Mouse (Mus musculus) heart, embryonic 10.5 days (tissue): ENCODE results near the gene Gins2. TPM values are rescaled to one million over a fixed set of nuclear protein-coding genes. Genes with fewer than 3 reads are reported as not detected.

Experiments
- DNase-seq: peaks from one replicate; pipeline ENCODE4 v3.0.0-alpha.2; 2017; ENCODE audit warnings: low spot score
- H3K27ac ChIP-seq: fragments of 300-500 bp; sonication (generic); 2 replicates; pipeline ENCODE4 v1.5.1; 2016; ENCODE audit warnings: mild to moderate bottlenecking
- H3K27me3 ChIP-seq: fragments of 300-500 bp; sonication (generic); 2 replicates; pipeline ENCODE4 v1.6.1; 2016; ENCODE audit warnings: mild to moderate bottlenecking; ENCODE audit not compliant: poor library complexity, insufficient read depth, severe bottlenecking
- H3K36me3 ChIP-seq: fragments of 300-500 bp; sonication (generic); 2 replicates; pipeline ENCODE4 v1.6.1; 2016; ENCODE audit warnings: mild to moderate bottlenecking, moderate library complexity
- H3K4me1 ChIP-seq: fragments of 300-500 bp; sonication (generic); 2 replicates; pipeline ENCODE4 v1.6.1; 2016; ENCODE audit warnings: mild to moderate bottlenecking
- H3K4me3 ChIP-seq: fragments of 300-500 bp; sonication (generic); 2 replicates; pipeline ENCODE4 v1.5.1; 2016; ENCODE audit warnings: mild to moderate bottlenecking, moderate library complexity
- H3K9me3 ChIP-seq: fragments of 300-500 bp; sonication (generic); 2 replicates; pipeline ENCODE4 v1.6.1; 2016; ENCODE audit warnings: mild to moderate bottlenecking, moderate library complexity
- WGBS: fragments of 180-500 bp; shearing (Covaris S2); methylation state at CpG from one replicate; pipeline ENCODE4 v1.1.7; 2016; 5-methylcytosine and 5-hydroxymethylcytosine counted together
- microRNA-seq: library from miRNA; unstranded; fragments of <30 nt; microRNA quantifications from one replicate; pipeline ENCODE4, GENCODE M21; 2017
- polyA plus RNA-seq: library from polyadenylated mRNA; unstranded; fragments of >200 nt; fragmentation: Nextera tagmentation; extraction: Ambion mirVana; gene quantifications from 2 replicates; pipeline ENCODE4 v1.2.1, GENCODE M21; 2016

Gene Gins2
- polyA plus RNA-seq, 1 experiment from 2014 or later, result 125 TPM

DNA sequence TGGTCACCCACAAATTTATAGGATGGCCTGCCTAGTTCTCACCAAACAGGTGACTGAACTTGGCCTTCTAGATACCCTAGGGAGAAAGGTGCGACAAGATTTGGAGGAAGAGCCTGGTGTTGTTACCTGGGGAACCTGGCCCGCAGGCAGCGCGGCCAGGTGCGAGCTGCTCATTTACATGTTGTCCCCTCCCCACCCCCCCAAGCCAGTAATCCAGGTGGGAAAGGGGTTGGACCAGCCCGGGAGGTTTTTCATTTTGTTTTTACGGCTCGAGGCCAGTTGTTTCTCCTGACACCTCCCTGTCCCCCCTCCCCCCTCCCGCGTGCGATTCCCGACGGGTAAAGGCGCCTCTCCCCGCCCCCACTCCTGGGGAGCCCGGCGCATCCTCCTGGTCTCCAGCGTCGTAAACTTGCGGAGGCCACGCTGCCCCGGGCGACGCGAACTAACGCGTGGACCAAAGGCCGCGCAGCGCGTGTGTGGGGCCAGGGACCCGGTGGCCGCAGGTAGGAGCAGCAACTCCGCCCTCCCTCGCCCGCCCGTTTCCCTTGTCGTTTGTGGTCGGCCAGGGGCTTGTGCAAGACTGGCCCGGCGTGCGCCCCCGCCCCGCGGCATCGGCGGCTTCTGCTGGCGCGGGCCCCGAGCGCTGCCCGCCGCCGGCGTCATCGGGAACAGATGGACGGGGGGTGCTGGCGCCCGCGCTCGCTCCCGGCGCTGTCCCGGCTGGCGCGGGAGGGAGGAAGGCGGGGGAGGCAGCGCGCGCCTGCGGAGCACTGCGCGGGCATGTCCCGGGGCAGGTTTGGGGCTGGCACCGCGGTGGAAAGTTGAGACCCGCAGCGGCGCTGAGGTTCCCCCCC, 53.4 kb downstream of the Gins2 start:
- Histone ChIP-seq H3K27me3 (peaks cover 14% of the 10 kb centered on the region; the same call in 1 of the 2 replicates), H3K4me1 (peaks cover 100% of the 10 kb centered on the region), H3K36me3 (no peaks in the 10 kb centered on the region), H3K9me3 (no peaks in the 10 kb centered on the region), H3K27ac (peak overlapping the region; percentile 97), H3K4me3 (peak overlapping the region; percentile 83)
- DNase-seq, result no peak
- under 1% methylated on average over 79 of the region's 79 CpGs for WGBS

DNA sequence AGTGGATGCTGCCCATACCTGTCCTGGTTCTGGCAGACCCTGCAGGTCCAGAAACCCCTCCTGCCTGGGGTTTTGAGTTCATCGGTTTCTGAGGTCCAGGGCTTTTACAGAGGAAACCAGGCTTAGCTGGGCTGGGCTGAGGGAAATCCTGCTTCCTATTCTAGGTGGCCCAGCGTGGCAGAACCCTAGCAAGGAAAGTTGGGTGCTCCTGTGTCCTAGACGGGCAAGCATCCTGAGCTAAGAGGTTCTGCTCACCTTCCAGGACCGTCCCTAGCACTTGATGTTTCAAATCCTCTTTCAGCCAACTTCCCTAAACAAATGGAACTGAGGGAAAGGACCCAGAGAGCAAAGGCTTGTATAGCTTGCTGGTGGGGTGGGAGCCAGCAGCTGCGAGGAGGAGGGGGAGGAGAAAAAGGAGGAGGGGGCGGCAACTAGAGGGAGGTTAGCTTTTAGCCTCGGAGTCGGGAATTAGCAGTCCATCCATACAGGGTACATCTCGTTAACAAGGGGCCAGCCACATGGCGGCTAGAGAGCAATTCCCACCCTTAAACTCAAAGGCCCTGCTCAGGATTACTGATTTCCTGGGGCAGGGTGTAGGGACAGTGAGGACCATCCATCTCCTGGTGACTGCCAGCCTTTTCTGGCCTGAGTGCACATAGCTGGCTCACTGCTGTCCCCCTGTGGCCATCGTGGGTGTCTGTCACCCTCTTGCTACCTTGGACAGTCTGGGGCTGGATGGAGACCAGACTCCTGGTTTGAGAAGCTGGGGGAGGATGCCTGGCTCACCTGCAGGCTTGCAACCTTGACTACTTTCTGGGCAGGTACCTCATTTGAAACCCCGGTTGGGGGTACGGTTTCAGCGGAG, 54.4 kb downstream of the Gins2 start:
- WGBS, result 14% methylated on average over 14 of the region's 14 CpGs
- peak; percentile 96 for DNase-seq
- H3K4me3 ChIP-seq, result peak overlapping the region; percentile 83; the same call in 1 of the 2 replicates
- H3K27me3 ChIP-seq, result peaks cover 14% of the 10 kb centered on the region; the same call in 1 of the 2 replicates
- H3K36me3 ChIP-seq, result no peaks in the 10 kb centered on the region
- peak overlapping the region; percentile 85; the same call in 1 of the 2 replicates for H3K27ac ChIP-seq
- H3K4me1 ChIP-seq, result peaks cover 95% of the 10 kb centered on the region
- no peaks in the 10 kb centered on the region for H3K9me3 ChIP-seq

DNA sequence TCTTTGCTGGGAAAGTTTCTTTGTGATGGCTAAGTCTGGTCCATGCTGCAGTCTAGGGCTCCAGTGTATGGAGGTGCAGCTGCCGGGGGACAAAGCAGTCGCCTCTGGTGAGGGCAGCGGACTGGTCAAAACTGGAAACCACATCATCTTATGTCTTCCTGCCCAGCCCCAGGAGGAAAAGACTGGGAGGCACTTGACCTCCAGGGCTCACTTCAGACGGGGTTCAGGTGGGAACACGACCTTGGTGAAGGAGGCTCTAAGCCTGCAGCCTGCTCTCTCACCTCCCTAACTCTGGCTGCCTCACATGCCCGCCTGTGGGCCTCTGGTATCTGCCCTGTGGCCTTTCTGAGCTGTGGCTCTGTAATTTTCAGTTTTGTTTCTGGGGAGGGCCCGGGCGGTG, 55.0 kb downstream of the Gins2 start:
- WGBS, result 46% methylated on average over 8 of the region's 8 CpGs
- Histone ChIP-seq H3K27me3 (peaks cover 14% of the 10 kb centered on the region; the same call in 1 of the 2 replicates), H3K36me3 (no peaks in the 10 kb centered on the region), H3K9me3 (no peaks in the 10 kb centered on the region), H3K4me1 (peaks cover 95% of the 10 kb centered on the region), H3K4me3 (no peak overlapping the region), H3K27ac (peak overlapping the region; percentile 85; the same call in 1 of the 2 replicates)
- DNase-seq, result no peak

DNA sequence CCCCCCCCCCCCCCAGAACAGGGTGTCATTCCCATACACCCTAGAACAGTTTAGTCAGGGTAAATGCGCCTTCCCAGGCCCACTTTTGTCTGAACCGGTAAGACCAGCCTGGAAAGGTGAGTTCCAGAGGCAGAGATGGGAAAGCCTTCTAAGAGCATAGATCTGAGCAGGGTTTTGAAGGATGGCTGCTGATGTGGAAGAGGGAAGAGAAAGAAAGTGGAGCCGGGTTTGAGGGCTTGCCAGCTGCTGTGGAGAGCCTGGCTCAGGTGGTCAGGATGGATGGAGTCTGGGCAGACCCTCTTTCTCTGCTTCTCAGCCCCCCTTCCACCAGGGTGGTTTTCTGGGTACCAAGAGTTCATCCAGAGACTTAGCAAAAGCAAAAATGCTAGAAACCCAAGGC, 55.7 kb downstream of the Gins2 start:
- H3K9me3 ChIP-seq, result no peaks in the 10 kb centered on the region
- H3K27ac ChIP-seq, result peak overlapping the region; percentile 85
- 34% methylated on average over 3 of the region's 3 CpGs for WGBS
- no peak for DNase-seq
- no peaks in the 10 kb centered on the region for H3K36me3 ChIP-seq
- H3K4me1 ChIP-seq, result peaks cover 95% of the 10 kb centered on the region
- 0 out of 2 replicates have a peak overlapping the region, but pooled peaks have one; percentile 41 for H3K4me3 ChIP-seq
- peaks cover 14% of the 10 kb centered on the region; the same call in 1 of the 2 replicates for H3K27me3 ChIP-seq

DNA sequence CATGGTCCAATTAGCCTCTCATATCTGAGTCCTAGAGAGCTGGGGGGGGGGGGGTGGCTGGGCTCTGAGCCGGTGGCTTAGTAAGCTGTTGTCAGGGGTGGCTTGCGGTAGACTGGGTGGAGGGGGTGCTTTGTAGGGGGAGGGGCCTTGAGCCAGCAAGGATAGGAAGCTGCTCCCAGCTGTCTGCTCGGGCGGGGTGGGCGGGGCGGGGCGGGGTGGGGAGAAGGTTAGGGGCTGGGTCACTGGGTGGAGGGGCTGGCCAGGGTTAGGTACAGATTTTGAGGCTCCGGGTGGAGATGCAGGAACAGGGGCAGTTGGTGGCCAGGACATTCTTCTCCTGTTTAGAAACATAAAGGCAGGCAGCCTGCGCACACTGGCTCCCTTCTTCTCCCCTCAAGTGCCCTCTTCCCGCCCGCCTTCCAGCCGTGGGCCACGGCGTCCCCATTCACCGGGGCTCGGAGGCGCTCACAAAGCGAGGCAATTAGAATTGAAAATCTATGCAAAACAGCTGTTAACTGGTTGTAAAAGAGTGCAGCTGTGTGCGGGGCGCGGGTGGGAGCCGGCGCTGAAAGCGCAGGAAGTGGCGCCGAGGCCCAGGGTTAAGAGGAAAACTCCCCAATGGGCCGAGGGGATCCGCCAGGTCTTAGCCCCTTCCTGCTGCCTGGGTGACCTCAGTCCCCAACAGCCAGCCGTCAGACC, 56.4 kb downstream of the Gins2 start:
- no peak for DNase-seq
- peak overlapping the region; percentile 41 for H3K4me3 ChIP-seq
- H3K27ac ChIP-seq, result peak overlapping the region; percentile 85
- H3K36me3 ChIP-seq, result no peaks in the 10 kb centered on the region
- H3K4me1 ChIP-seq, result peaks cover 95% of the 10 kb centered on the region
- 3% methylated on average over 29 of the region's 29 CpGs for WGBS
- peaks cover 14% of the 10 kb centered on the region; the same call in 1 of the 2 replicates for H3K27me3 ChIP-seq
- no peaks in the 10 kb centered on the region for H3K9me3 ChIP-seq

DNA sequence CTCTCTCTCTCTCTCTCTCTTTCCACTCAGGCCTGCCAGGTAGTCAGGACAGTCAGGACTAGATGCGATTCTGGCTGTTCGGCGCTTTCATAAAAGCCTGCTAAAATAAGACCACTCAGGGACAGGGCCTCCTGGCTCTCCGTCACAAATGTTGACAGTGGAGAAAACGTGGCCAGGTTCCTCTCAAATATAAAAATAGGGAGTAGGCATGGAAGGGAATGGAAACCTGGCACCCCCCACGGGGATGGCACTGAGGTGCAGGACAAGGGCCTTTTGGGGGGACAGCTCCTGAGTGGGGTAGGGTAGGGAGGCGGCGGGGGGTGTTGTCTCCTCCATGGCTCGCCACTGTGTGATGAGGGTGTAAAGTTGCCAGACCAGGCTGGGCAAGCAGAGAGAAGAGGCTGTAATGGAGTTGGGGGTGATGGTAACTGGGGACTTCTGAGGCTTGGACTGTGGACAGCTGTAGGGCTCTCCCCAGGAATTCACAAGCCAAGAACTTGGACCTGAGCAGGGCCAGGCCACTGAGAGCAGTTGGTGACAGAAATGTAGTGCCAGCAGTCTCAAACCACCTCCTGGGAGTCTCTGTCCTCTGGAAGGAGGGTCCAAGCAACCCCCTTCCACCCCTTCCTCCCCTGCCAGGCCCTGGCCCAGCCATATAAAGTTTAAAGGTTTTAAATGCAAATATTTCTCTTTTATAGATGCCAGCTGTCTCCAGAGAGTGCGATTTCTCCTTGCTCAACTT, 57.2 kb downstream of the Gins2 start:
- WGBS, result 38% methylated on average over 10 of the region's 10 CpGs
- Histone ChIP-seq H3K4me3 (peak overlapping the region; percentile 0; the same call in 1 of the 2 replicates), H3K36me3 (no peaks in the 10 kb centered on the region), H3K27ac (peak overlapping the region; percentile 85), H3K9me3 (no peaks in the 10 kb centered on the region), H3K4me1 (peaks cover 95% of the 10 kb centered on the region), H3K27me3 (peaks cover 14% of the 10 kb centered on the region; the same call in 1 of the 2 replicates)
- DNase-seq, result no peak

DNA sequence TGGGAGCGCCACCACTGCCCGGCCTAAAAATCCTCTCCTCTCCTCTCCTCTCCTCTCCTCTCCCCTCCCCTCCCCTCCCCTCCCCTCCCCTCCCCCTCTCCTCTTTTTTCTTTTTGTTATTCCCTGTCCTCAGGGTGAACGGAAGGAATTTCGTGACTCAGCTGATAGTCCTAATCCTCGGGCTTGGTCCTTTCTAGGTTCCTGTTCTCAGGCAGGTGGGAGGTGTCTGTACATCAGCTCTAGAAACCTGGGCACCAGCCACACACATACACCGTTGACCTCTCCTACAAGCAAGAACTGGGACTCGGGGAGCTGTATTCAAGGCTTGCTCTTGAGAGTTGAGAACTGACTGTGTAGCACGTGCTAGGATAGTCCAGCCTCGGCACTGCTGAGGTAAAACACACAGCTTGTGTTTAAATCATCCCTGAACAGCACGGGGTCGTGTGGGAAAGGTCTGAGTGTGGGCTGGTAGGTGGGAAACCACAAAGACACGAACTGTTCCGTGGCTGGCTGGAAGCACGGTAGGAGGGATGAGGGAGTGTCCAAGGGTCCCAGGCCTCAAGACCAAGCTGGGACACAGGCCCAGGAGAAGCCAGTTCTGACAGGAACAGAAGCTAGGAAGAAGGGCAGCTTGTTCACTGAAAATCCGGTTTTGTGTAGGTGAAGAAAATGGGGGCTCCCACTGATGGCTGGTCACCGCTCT, 58.0 kb downstream of the Gins2 start:
- Histone ChIP-seq H3K27ac (peak overlapping the region; percentile 85), H3K9me3 (no peaks in the 10 kb centered on the region), H3K4me3 (0 out of 2 replicates have a peak overlapping the region, but pooled peaks have one; percentile 0), H3K27me3 (peaks cover 14% of the 10 kb centered on the region; the same call in 1 of the 2 replicates), H3K4me1 (peaks cover 95% of the 10 kb centered on the region), H3K36me3 (no peaks in the 10 kb centered on the region)
- no peak for DNase-seq
- WGBS, result 43% methylated on average over 16 of the region's 16 CpGs

DNA sequence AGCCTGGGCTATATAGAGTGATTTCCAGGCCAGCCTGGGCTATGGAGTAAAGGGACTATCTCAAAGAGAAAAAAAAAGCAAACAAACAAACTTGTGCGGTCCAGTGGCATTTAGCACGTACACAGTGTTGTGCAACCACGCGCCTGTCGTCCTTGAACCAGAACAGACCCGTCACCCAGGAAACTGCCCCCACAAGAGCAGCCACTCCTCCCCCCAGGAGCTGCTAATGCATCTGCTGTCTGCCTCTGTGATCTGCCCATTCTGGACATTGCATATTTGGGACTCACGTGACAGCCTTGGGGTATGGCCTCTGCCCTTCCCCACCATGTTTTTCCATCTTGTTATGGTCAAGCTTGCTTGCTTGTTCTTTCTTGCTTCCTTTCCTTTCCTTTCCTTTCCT, 59.9 kb downstream of the Gins2 start:
- H3K9me3 ChIP-seq, result no peaks in the 10 kb centered on the region
- peak overlapping the region; percentile 86; the same call in 1 of the 2 replicates for H3K27ac ChIP-seq
- no peak for DNase-seq
- H3K27me3 ChIP-seq, result peaks cover 8% of the 10 kb centered on the region; the same call in 1 of the 2 replicates
- H3K36me3 ChIP-seq, result no peaks in the 10 kb centered on the region
- no peak overlapping the region for H3K4me3 ChIP-seq
- peaks cover 95% of the 10 kb centered on the region for H3K4me1 ChIP-seq
- WGBS, result 61% methylated on average over 7 of the region's 7 CpGs

Small RNAs within 50 kb of the gene (microRNA-seq; reads per million reads assigned to microRNA genes)
- 2.3 reads per million for gene Mir7687

Other genes with a start within 250 kb of the Gins2 start
- gene 1190005I06Rik, start 58.3 kb upstream of the Gins2 start, polyA plus RNA-seq, result 4.6 and 7.7 TPM in 2 replicates
- gene Gm27021, start 78.8 kb upstream of the Gins2 start, polyA plus RNA-seq, result 1.9 and 2.8 TPM in 2 replicates
- 1,295 and 1,617 TPM in 2 replicates for gene Cox4i1, start 78.9 kb upstream of the Gins2 start, polyA plus RNA-seq
- 249 and 314 TPM in 2 replicates for gene Emc8, start 79.3 kb upstream of the Gins2 start, polyA plus RNA-seq
- gene Irf8, start 147.1 kb upstream of the Gins2 start, polyA plus RNA-seq, result 2.1 and 4.5 TPM in 2 replicates